Comparison of ENCODE assay signal across 8 mouse cellular contexts in genomic region chr5:147893766-147894454, GRCm38 (mm10). TPM values are rescaled to one million over a fixed set of nuclear protein-coding genes. Genes with fewer than 3 reads are reported as not detected.
DNase-seq lines count a peak whose midpoint lies in the region; ATAC-seq lines count a peak whose summit lies in the region.

No protein-coding gene starts in this region.

- H3K9ac ChIP-seq in forebrain, embryonic 14.5 days (ENCODE audit: low read length): peak overlapping the region; percentile 40
- H3K9ac ChIP-seq in kidney, embryonic 16.5 days (replicated peaks; ENCODE audit: low read length): peak overlapping the region; percentile 74
- peak overlapping the region; percentile 33; the same call in 1 of the 2 replicates for H3K9ac ChIP-seq in stomach, embryonic 15.5 days

- H3K27ac ChIP-seq in forebrain, embryonic 14.5 days (ENCODE audit: low read depth, low read length): no peak overlapping the region
- H3K27ac ChIP-seq in kidney, embryonic 16.5 days (ENCODE audit: low read length): no peak overlapping the region
- peak overlapping the region; percentile 59; the same call in 1 of the 2 replicates for H3K27ac ChIP-seq in stomach, embryonic 15.5 days

- ATAC-seq in forebrain, embryonic 14.5 days: peak; percentile 58
- ATAC-seq in kidney, embryonic 16.5 days (ENCODE audit: low FRiP score, low TSS enrichment): peak; percentile 35
- peak; percentile 32; the same call in 1 of the 2 replicates for ATAC-seq in stomach, embryonic 15.5 days (ENCODE audit: insufficient read depth, low FRiP score, low read depth)

- 2% methylated on average over 25 of the region's 25 CpGs for WGBS in forebrain, embryonic 14.5 days
- 2% methylated on average over 25 of the region's 25 CpGs for WGBS in kidney, embryonic 16.5 days
- WGBS in stomach, embryonic 15.5 days: 2% methylated on average over 25 of the region's 25 CpGs

- H3K4me2 ChIP-seq in forebrain, embryonic 14.5 days (ENCODE audit: low read length): peak overlapping the region; percentile 94
- H3K4me2 ChIP-seq in kidney, embryonic 16.5 days (replicated peaks; ENCODE audit: low read depth, low read length): peak overlapping the region; percentile 97
- H3K4me2 ChIP-seq in stomach, embryonic 15.5 days: peak overlapping the region; percentile 91

- peak overlapping the region; percentile 55 for H3K4me3 ChIP-seq in forebrain, embryonic 14.5 days (ENCODE audit: low read depth, low read length)
- H3K4me3 ChIP-seq in kidney, embryonic 16.5 days (ENCODE audit: low read length): peak overlapping the region; percentile 76
- peak overlapping the region; percentile 65 for H3K4me3 ChIP-seq in stomach, embryonic 15.5 days (replicated peaks)

- no peaks in the 10 kb centered on the region for H3K9me3 ChIP-seq in forebrain, embryonic 14.5 days (replicated peaks; ENCODE audit: control insufficient read depth, low read length)
- no peaks in the 10 kb centered on the region for H3K9me3 ChIP-seq in kidney, embryonic 16.5 days (ENCODE audit: low read length)
- no peaks in the 10 kb centered on the region for H3K9me3 ChIP-seq in stomach, embryonic 15.5 days

- H3K36me3 ChIP-seq in forebrain, embryonic 14.5 days (ENCODE audit: control insufficient read depth, insufficient read depth, low read length): no peaks in the 10 kb centered on the region
- no peaks in the 10 kb centered on the region for H3K36me3 ChIP-seq in kidney, embryonic 16.5 days (ENCODE audit: insufficient read depth, low read length)
- H3K36me3 ChIP-seq in stomach, embryonic 15.5 days: no peaks in the 10 kb centered on the region

- peaks cover 14% of the 10 kb centered on the region; the same call in 1 of the 2 replicates for H3K27me3 ChIP-seq in forebrain, embryonic 14.5 days (replicated peaks; ENCODE audit: control insufficient read depth, insufficient read depth, low read length)
- H3K27me3 ChIP-seq in kidney, embryonic 16.5 days (ENCODE audit: insufficient read depth, low read length): no peaks in the 10 kb centered on the region
- H3K27me3 ChIP-seq in stomach, embryonic 15.5 days (replicated peaks): peaks cover 5% of the 10 kb centered on the region

- DNase-seq in kidney, adult 11 months: peak; percentile 44
- DNase-seq in kidney, postnatal 14 days: no peak
- peak; percentile 17 for DNase-seq in cerebellum, adult 11 months
- DNase-seq in forebrain, embryonic 14.5 days (ENCODE audit: low spot score): peak; percentile 33
- DNase-seq in lung, postnatal 25 days (ENCODE audit: low spot score): peak; percentile 68
- no peak for DNase-seq in gastrocnemius, postnatal 10 days

- H3K4me1 ChIP-seq in forebrain, embryonic 14.5 days (ENCODE audit: control insufficient read depth, insufficient read depth, low read length): peaks cover 6% of the 10 kb centered on the region; the same call in 1 of the 2 replicates
- H3K4me1 ChIP-seq in kidney, embryonic 16.5 days (ENCODE audit: insufficient read depth, low read length): peaks cover 4% of the 10 kb centered on the region; the same call in 1 of the 2 replicates
- peaks cover 10% of the 10 kb centered on the region for H3K4me1 ChIP-seq in stomach, embryonic 15.5 days

RNA-seq across cellular contexts. Expression of gene Slc46a3, which starts 0.7 kb away (rescaled TPM):
- polyA plus RNA-seq in forebrain, embryonic 14.5 days (2014; fragmentation: Nextera tagmentation; extraction: Ambion mirVana): 4.0 and 5.9 TPM in 2 replicates
- polyA plus RNA-seq in kidney, embryonic 16.5 days (2015; fragmentation: Nextera tagmentation; extraction: Ambion mirVana): 2.5 and 2.7 TPM in 2 replicates
- polyA plus RNA-seq in stomach, embryonic 15.5 days (2015; fragmentation: Nextera tagmentation; extraction: Ambion mirVana): 4.7 and 5.7 TPM in 2 replicates
- 1 to 10 TPM; 3.7 to 4.2 TPM for total RNA-seq in gastrocnemius, postnatal 10 days (2021)

RNA-seq across cellular contexts. Expression of gene Pomp, which starts 33.6 kb away (rescaled TPM):
- 513 and 580 TPM in 2 replicates for polyA plus RNA-seq in forebrain, embryonic 14.5 days (2014; fragmentation: Nextera tagmentation; extraction: Ambion mirVana)
- 407 and 409 TPM in 2 replicates for polyA plus RNA-seq in kidney, embryonic 16.5 days (2015; fragmentation: Nextera tagmentation; extraction: Ambion mirVana)
- polyA plus RNA-seq in stomach, embryonic 15.5 days (2015; fragmentation: Nextera tagmentation; extraction: Ambion mirVana): 384 and 481 TPM in 2 replicates
- 100 to 1,000 TPM; 139 to 152 TPM for total RNA-seq in gastrocnemius, postnatal 10 days (2021)

Comparison
In these comparisons a context has a peak if more than half of its experiments do, and no peak if none do; other contexts are left out.
1. DNase-seq: peak in kidney, adult 11 months (single experiment), cerebellum, adult 11 months (single experiment), forebrain, embryonic 14.5 days (single experiment) and lung, postnatal 25 days (single experiment); none in kidney, postnatal 14 days (single experiment) and gastrocnemius, postnatal 10 days (single experiment).
2. Peak in every context shown above with its lines, with median percentiles within 50 percentile points of each other: ATAC-seq, H3K4me2 ChIP-seq, H3K4me3 ChIP-seq and H3K9ac ChIP-seq.